Mouse (Mus musculus): ENCODE data around the gene Timp3.

The Timp3 gene

DNA sequence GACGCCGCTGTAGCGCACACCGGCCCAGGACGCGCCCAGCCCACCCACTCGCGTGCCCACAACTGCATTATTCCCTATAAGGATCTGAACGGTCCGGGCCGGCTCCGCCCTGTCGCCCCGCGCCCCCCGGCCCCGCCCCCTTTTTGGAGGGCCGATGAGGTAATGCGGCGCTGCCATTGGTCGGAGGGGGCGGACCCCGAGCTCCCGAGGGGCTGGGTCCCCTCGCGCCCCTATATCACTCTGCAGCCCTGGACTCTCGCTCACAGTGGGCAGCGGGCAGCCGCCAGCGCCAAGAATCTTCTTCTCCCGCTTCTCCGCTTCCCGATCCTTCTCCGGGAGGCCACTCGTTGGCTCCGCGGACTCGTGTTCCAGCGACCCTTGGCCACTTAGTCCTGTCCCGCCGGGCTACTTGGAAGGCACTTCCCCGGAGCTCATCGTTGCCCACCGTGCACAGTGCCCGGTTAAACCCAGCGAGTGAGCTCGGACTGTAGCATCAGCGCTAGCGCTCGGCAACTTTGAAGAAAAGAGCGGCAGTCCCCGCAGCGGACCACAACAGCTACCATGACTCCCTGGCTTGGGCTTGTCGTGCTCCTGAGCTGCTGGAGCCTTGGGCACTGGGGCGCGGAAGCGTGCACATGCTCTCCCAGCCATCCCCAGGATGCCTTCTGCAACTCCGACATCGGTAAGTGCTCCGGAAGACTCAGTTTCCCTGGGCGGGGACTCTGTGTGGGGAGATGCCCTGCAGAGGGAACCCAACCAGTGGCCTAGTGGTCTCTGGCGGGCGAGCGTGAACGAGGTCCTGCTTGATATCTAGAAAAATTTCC, at the start of gene Timp3:
Gene Timp3 (plus strand): TSS at position 80 of the 824 bp plus-strand sequence.
- DNase-seq (ENCODE audit: low spot score): no peak

- DNase-seq (ENCODE audit: low spot score): no peak
Measured at GRCm38 (mm10) chr10:86256221-86256620, 44.0 kb upstream of the Timp3 start.

- DNase-seq (ENCODE audit: low spot score): no peak
Measured at GRCm38 (mm10) chr10:86257045-86257444, 43.1 kb upstream of the Timp3 start.

DNA sequence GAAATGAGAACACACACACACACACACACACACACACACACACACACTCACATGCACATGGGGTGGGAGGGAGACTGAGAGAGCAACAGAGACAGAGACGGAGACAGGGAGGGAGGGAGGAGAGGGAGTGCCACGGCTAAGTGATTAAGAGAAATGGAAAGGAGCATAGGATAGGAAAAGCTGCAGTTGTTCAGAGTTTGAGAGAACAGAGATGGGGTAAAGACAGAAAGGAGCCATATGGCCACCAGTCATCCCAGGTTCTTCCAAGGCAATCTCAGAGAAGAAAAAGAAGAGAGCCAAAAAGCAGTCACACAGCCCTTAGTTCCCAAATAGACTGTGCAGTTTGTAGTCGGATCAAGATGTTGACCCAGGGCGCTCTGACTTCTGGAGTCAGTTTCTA, 42.1 kb upstream of the Timp3 start:
- DNase-seq (ENCODE audit: low spot score): no peak

GRCm38 (mm10) chr10:86258992-86259391, 41.2 kb upstream of the Timp3 start:
- no peak for DNase-seq (ENCODE audit: low spot score)

- no peak for DNase-seq (ENCODE audit: low spot score)
Measured at GRCm38 (mm10) chr10:86261725-86262124, 38.4 kb upstream of the Timp3 start.

GRCm38 (mm10) chr10:86264618-86265017, 35.6 kb upstream of the Timp3 start:
- DNase-seq (ENCODE audit: low spot score): no peak

DNA sequence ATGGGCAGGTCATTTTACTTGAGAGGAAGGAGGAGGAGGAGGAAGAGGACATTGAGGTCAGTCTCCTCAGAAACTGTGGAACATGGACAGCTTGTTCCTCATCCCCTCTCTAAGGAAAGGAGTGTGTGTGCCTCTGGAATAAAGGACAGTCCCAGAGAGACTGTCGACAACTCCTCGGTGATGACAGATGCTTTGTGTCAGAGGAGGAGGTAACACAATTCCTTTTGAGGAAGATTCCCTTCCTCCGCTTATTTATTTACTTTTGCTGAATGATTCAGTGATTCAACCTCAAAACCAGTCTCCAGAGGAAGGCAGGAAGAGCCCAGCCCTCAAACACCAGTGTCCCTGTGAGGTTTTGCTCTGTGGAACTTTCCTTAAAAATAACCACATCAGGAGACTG, 29.9 kb upstream of the Timp3 start:
- no peak for DNase-seq (ENCODE audit: low spot score)

DNA sequence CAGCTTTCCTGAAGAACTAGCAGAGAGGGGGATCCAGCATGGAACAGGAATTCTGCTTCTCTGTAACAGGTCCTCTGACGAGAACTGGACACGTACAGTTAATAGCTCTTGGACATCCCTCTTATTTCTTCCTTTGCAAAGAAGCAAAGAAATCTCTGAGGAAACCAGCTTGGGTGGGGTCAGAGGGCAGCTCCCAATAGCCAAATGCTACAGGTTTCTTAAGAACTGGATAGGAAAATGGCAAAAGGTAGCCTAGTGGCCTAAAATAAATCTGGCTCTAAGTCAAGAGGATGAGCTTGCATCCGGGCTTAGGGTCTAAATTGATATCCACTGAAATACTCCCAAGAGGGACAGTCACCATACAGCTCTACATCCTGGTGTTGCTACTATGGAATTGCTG, 27.3 kb upstream of the Timp3 start:
- DNase-seq (ENCODE audit: low spot score): no peak

- no peak for DNase-seq (ENCODE audit: low spot score)
Measured at GRCm38 (mm10) chr10:86273410-86274191, 26.6 kb upstream of the Timp3 start.

- no peak for DNase-seq (ENCODE audit: low spot score)
Measured at GRCm38 (mm10) chr10:86275585-86275984, 24.6 kb upstream of the Timp3 start.

GRCm38 (mm10) chr10:86277327-86277726, 22.8 kb upstream of the Timp3 start:
- DNase-seq (ENCODE audit: low spot score): no peak

DNA sequence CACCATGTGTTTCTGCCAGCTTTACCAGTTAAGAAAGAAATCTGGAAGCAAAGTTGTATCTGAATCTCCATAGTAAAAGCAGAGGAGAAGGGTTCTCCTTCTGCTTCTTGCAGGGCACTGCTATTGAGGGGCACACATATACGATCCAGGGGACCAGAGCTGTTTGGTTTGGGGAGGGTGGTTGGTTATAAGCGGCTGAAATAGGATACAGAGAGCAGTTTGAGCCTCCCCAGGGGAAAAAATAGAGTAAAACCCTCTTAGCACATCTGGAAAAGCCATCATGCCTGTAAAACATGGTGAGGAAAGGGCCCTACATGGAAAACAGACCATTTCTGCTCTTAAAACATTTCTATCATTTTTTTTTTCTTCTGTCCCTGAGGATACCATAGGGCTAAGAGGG, 21.7 kb upstream of the Timp3 start:
- no peak for DNase-seq (ENCODE audit: low spot score)

DNA sequence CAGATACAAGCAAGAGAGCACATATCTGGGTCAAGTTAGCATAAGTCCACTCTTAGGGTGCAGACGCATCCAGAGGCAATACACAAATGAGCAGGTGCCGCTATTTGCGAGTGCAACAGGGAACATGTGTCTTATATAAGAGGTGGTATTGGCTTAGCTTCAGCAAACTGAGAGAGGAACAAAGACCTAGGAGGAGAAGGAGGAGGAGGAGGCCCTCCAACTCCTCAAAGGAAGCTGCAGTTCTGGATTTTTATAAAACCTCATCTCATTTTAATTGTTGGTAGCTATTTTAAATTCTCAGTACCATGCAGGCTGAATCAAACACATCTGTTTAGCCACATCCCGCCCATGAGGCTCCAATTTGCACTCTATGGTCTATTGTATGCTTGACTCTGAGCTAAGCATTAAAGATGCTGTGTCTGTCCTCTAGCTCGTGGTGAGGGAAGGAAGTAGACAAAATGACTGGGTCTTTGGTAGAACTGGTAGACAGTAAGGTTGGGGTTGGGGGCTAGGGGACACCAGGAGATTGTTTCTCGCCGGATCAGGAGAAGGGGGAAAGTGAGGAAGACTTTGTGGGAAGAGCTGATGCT, 20.5 kb upstream of the Timp3 start:
- DNase-seq (ENCODE audit: low spot score): no peak

DNA sequence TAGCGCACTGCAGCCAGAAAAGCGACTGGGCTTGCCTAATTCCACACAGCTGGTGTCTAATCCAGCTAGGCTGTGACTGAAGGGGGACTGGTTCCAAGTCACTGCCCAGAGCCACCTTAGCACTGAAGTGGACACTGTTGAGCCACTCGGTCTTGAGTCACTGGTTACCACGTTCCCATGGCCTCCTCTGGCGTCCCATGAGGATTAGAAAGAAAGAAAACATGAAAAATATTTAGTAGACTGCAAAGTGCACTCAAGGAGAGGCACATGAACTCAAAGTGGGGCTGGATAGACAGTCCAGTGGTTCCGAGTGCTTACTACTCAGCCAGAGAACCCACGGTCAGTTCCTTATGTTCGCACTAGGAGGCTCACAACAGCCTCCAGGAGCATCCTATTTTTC, 18.9 kb upstream of the Timp3 start:
- no peak for DNase-seq (ENCODE audit: low spot score)

DNA sequence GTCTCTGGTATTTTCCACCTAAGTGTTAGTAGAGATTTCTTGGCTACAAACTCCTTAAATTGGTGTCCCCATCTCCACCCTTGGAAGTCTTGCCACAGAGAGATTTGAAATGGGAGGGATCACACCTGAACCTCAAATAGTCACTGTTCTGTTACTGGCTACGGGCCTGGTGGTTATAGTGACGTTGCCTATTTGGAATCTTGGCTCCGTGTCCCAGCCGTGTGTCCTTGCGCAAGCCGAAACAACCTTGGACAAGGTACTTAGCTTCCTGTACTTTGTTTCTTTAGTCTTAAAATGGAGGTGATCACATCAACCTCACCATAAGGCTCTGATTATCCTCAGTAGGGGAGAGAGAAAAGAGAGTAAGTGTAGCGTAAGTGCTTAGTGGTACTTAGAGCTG, 13.7 kb upstream of the Timp3 start:
- DNase-seq (ENCODE audit: low spot score): no peak

DNA sequence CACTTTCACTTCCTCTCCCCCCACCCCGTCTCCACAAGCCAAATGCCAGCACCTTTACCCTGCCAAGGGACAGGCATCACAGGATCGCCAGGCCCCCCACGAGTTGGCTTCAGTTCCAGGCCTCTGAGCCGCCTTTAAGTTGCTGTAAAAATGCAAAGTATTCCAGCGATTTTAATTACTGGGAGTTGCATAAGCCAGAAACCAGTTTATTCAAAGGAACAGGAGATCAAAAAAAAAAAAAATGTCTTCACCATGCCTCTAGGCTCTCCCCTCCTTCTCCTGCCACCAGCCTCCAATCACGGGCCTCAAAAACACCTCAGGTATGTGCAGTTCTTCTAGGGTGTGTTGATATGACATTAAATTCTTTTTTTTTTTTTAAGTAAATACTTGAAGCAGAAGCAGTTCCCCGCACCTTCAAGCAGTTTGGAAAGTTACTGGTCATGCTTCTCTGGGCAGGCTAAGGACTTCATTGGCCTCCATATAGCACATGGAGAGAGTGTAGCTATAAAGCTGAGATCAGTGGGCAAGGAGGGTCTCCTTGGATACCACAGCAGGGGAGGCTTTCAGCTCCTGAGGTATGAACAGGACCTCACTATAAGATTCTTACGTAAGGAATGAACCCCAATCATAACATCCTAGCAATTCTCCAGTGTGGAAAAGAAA, 9.9 kb upstream of the Timp3 start:
- no peak for DNase-seq (ENCODE audit: low spot score)

DNA sequence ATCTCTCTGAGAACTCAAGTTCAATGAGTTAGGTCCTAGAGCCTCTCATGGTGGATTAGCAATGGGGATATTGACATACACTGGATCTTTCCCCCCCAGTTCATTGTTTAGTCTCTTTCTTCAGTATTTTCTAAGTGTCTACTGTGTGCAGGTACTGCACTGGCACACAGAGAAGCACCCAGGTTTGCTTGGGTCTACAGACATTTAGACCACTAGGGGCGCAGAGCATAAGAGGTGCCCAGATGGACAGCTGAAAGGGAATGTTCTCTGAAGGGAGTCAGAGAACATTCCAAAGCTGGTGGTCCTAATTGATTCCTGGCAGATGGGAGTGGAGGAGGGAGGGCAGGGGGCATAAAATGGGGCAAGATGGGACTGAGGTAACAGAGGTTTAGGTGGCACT, 6.3 kb upstream of the Timp3 start:
- no peak for DNase-seq (ENCODE audit: low spot score)

DNA sequence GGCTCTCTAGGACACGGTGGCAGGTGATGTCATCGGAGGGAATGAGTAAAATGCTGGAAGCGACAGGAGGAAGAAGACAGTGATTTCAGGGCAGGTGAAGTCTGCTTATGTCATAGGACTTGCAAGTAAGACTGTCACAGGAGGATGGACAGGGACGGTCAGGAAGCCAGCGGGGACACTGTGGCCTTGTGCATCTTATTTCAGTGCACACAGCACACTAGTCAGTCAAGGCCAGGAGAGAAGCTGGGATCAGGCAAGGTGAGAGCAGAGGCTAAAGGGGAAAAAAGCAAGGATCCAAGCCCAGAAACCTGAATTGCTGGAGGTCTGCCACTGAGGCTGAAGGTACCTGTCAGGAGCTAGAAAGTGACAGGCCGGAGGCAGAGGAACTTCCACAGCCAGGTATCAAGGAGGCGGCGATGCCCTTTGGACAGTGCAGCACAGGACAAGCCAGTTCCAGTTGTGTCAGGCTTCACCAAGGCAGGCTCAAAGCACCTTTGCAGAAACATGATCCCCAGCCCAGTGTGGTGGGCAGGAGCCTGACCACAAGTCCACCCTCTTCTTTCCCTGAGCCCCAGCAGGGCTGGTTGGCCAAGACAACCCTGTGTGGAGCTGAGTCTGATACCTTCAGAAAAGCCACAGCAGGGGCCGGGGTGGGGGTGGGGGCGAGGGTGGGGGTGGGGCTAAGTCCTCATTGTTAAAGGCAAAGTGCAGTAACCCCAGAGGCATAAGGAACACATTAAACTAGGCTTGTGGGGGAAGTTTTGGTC, 5.4 kb upstream of the Timp3 start:
- DNase-seq (ENCODE audit: low spot score): no peak

DNA sequence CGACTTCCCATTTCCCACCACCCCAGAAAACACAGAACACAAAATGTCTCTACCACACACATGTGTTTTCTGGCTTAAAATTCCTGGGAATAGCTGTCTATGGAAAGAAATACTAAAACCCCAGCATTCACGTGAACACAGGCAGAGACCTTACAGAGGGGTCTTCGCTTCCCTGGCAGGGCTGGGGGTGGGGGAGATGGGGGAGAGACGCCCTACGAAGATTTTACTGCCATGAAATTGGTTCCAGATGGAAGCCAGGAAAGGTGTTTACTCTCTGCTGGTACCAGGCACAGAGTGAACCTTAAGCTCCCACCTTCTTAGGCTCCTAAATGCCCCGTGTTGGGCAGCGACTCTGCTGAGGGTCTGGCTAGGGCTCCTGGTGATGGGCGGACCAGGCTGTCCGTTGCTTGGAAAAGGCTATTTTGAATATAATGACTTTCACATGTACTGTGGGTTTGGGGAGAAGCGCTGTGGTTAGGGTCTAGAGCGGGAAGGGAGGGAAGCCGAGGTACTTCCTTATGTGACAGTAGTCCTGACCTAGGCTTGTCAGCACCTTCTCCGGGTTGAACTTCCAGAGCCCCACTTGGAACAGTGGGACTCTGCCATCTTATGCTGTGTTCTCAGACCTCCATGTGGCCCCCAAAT, 4.6 kb upstream of the Timp3 start:
- DNase-seq (ENCODE audit: low spot score): no peak

GRCm38 (mm10) chr10:86296111-86296510, 4.1 kb upstream of the Timp3 start:
- DNase-seq (ENCODE audit: low spot score): peak; percentile 59

All from layer of hippocampus, adult 9-10 months (tissue).